Mouse (Mus musculus) cerebellum, adult 2 months (tissue): ENCODE results near the gene Lrp8.

Experiments used
- CTCF ChIP-seq: fragments of 200-500 bp; IDR thresholded peaks from 2 replicates; pipeline ENCODE4 v1.5.1; 2011; ENCODE audit warnings: low read depth, mild to moderate bottlenecking, control low read depth, low read length, moderate library complexity, borderline replicate concordance; ENCODE audit not compliant: insufficient read depth
- POLR2A ChIP-seq: fragments of 200-500 bp; IDR thresholded peaks from 2 replicates; pipeline ENCODE4 v1.6.1; 2011; ENCODE audit warnings: low read length, control low read depth, borderline replicate concordance; ENCODE audit not compliant: insufficient read depth

DNA sequence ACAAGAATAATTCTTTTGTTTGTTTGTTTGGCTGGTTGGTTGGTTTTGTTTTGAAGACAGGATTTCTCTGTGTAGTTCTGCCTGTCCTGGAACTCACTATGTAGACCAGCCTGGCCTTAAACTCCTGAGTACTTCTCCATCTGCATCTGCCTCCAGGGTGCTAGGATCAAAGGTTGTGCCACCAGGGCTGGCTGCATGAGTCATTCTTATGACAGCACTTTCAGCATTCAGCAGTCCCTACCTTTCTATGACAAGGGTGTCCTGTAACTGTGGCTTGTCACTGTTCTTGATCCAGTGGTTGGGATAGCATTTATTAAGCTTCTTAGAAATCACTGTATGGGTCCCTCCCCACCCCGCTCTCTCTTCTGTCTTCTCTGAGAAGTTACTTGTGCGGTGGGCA, 38.5 kb upstream of the Lrp8 start:
- TF ChIP-seq POLR2A: no peak
- TF ChIP-seq CTCF: no peak
